In genomic region chr7:39455806-39456205, GRCm38 (mm10) we compare ENCODE assay signal across 9 mouse cellular contexts. TPM values are rescaled to one million over a fixed set of nuclear protein-coding genes. Genes with fewer than 3 reads are reported as not detected.
DNase-seq lines count a peak whose midpoint lies in the region; ATAC-seq and TF ChIP-seq lines count a peak whose summit lies in the region.
"Had no signal": no experiment of that assay in that cellular context is flagged by ENCODE, and none has a peak within 500 bp of the region (broad histone marks: within the 10 kb centered on the region; RNA-seq: fewer than 3 reads in every experiment).

No protein-coding gene starts in this region.

- H3K27me3 ChIP-seq in heart, postnatal 0 days (ENCODE audit: control insufficient read depth, insufficient read depth, low read length): no peaks in the 10 kb centered on the region
- H3K27me3 ChIP-seq in heart, adult 2 months (ENCODE audit: control insufficient read depth, insufficient read depth, low read length): no peaks in the 10 kb centered on the region

- H3K36me3 ChIP-seq in heart, postnatal 0 days (replicated peaks; ENCODE audit: control insufficient read depth, insufficient read depth, low read length): no peaks in the 10 kb centered on the region
- no peaks in the 10 kb centered on the region for H3K36me3 ChIP-seq in heart, adult 2 months (ENCODE audit: control insufficient read depth, insufficient read depth, low read length)

- WGBS in heart, postnatal 0 days: 21% methylated on average over 6 of the region's 6 CpGs
- 26% methylated on average over 6 of the region's 6 CpGs for WGBS in heart, adult 2 months

- peak; percentile 75; the same call in 1 of the 2 replicates for ATAC-seq in heart, postnatal 0 days (ENCODE audit: insufficient read depth, low read depth)

- intact Hi-C loops in heart, adult 2 months (cut with DNase I): loop anchor here (2.0 kb wide), 1 partner anchor 39 kb away; no protein-coding TSS in a partner anchor

- H3K4me2 ChIP-seq in heart, postnatal 0 days (ENCODE audit: low read depth, low read length): no peak overlapping the region

- no peak for TF ChIP-seq EP300 in heart, postnatal 0 days (IDR thresholded peaks at IDR 0.05; ENCODE audit: low read depth)
- no peak for TF ChIP-seq EP300 in heart, adult 2 months (IDR thresholded peaks at IDR 0.05; ENCODE audit: insufficient read depth, low read depth, low read length)

- no peak overlapping the region for H3K27ac ChIP-seq in heart, postnatal 0 days (ENCODE audit: low read depth)
- H3K27ac ChIP-seq in heart, adult 2 months: no peak overlapping the region

- peak; percentile 44 for TF ChIP-seq CTCF in heart, postnatal 0 days (IDR thresholded peaks at IDR 0.05; ENCODE audit: low read depth)
- TF ChIP-seq CTCF in heart, adult 2 months (IDR thresholded peaks at IDR 0.05): no peak

- H3K9ac ChIP-seq in heart, postnatal 0 days (replicated peaks; ENCODE audit: low read depth, low read length): no peak overlapping the region
- H3K9ac ChIP-seq in heart, adult 2 months (ENCODE audit: low read depth, low read length): no peak overlapping the region

- no peak overlapping the region for H3K4me3 ChIP-seq in heart, postnatal 0 days (ENCODE audit: low read depth, low read length)
- H3K4me3 ChIP-seq in heart, adult 2 months: no peak overlapping the region

- DNase-seq in heart, postnatal 0 days (ENCODE audit: low spot score): peak; percentile 46
- no peak for DNase-seq in heart, adult 2 months
- peak; percentile 39 for DNase-seq in adrenal gland, postnatal 25 days
- DNase-seq in kidney, adult 8-10 months: peak; percentile 9 to 12
- peak; percentile 48 for DNase-seq in lung, postnatal 14 days
- no peak for DNase-seq in natural killer cell, adult 2 months (ENCODE audit: low spot score in 2 of 2)
- DNase-seq in right cerebral cortex, adult 18-20 months: no peak
- no peak for DNase-seq in layer of hippocampus, postnatal 25 days (ENCODE audit: extremely low spot score in 1 of 2, low spot score in 1 of 2)

- H3K4me1 ChIP-seq in heart, postnatal 0 days (ENCODE audit: control insufficient read depth, insufficient read depth): no peaks in the 10 kb centered on the region
- H3K4me1 ChIP-seq in heart, adult 2 months (ENCODE audit: control insufficient read depth, insufficient read depth, low read length): no peaks in the 10 kb centered on the region; the same call in 1 of the 2 replicates

- no peaks in the 10 kb centered on the region for H3K9me3 ChIP-seq in heart, postnatal 0 days (replicated peaks; ENCODE audit: control insufficient read depth, low read length)

- peaks cover 6% of the 10 kb centered on the region for H3K79me2 ChIP-seq in heart, adult 2 months (replicated peaks; ENCODE audit: control insufficient read depth, insufficient read depth, low read length)

- no peak for TF ChIP-seq POLR2A in heart, adult 2 months (IDR thresholded peaks at IDR 0.05; ENCODE audit: insufficient read depth, low read depth, low read length)

RNA-seq across cellular contexts. Expression of gene Gm5114, which starts 42.8 kb away (rescaled TPM):
- total RNA-seq in heart, postnatal 0 days (2014; rRNA removed; ENCODE audit: low replicate concordance): not detected in 2 replicates
- not detected in 2 replicates for polyA plus RNA-seq in heart, postnatal 0 days (2015; fragmentation: Nextera tagmentation; extraction: Ambion mirVana)
- total RNA-seq in heart, adult 2 months (2021): not detected
- polyA plus RNA-seq in heart, adult 2 months (2012; rRNA removed): not detected in 2 replicates
- not detected in 2 replicates for total RNA-seq in adrenal gland, postnatal 25 days (2021)
- total RNA-seq in layer of hippocampus, postnatal 25 days (2021): not detected
- total RNA-seq: left cerebral cortex, postnatal 10 days had no signal

Comparison
In these comparisons a context has a peak if more than half of its experiments do, and no peak if none do; other contexts are left out.
1. DNase-seq: peak in heart, postnatal 0 days (single experiment), adrenal gland, postnatal 25 days (single experiment), kidney, adult 8-10 months (2 of 2) and lung, postnatal 14 days (single experiment); none in heart, adult 2 months (0 of 2), natural killer cell, adult 2 months (0 of 2), right cerebral cortex, adult 18-20 months (single experiment) and layer of hippocampus, postnatal 25 days (0 of 2).